8 mouse cellular contexts compared by ENCODE assay signal in genomic region chr2:103566423-103566712, GRCm38 (mm10). TPM values are rescaled to one million over a fixed set of nuclear protein-coding genes. Genes with fewer than 3 reads are reported as not detected.
DNase-seq lines count a peak whose midpoint lies in the region; ATAC-seq and TF ChIP-seq lines count a peak whose summit lies in the region.

No protein-coding gene starts in this region.

- CTCF ChIA-PET in Patski (lab: Charles Lee): interaction anchor here (0.9 to 6.5 kb wide), 8 partner anchors 23 to 179 kb away, joined by 3 to 75 read pairs (median 4); no protein-coding TSS in a partner anchor

- H3K4me2 ChIP-seq in heart, embryonic 15.5 days: peak overlapping the region; percentile 93

- no peaks in the 10 kb centered on the region for H3K36me3 ChIP-seq in heart, embryonic 15.5 days
- H3K36me3 ChIP-seq in hindbrain, embryonic 10.5 days: no peaks in the 10 kb centered on the region

- no peaks in the 10 kb centered on the region for H3K9me3 ChIP-seq in heart, embryonic 15.5 days (replicated peaks)
- H3K9me3 ChIP-seq in hindbrain, embryonic 10.5 days: no peaks in the 10 kb centered on the region

- peaks cover 7% of the 10 kb centered on the region for H3K27me3 ChIP-seq in heart, embryonic 15.5 days
- H3K27me3 ChIP-seq in Patski: peaks cover 9% of the 10 kb centered on the region
- H3K27me3 ChIP-seq in hindbrain, embryonic 10.5 days (ENCODE audit: insufficient read depth, poor library complexity, severe bottlenecking): peaks cover 60% of the 10 kb centered on the region

- POLR2A ChIA-PET in Patski (lab: Charles Lee): interaction anchor here (1.0 to 1.5 kb wide), 4 partner anchors 10 to 173 kb away, joined by 3 to 4 read pairs (median 4); no protein-coding TSS in a partner anchor

- no peak for TF ChIP-seq CTCF in Patski (IDR thresholded peaks at IDR 0.05)

- in situ Hi-C loops in Patski (cut with MboI; ENCODE audit: low pct_unique_long_range_greater_than_20kb): loop anchor here (5.0 to 10.0 kb wide), 5 partner anchors 96 to 418 kb away; no protein-coding TSS in a partner anchor

- H3K27ac ChIP-seq in heart, embryonic 15.5 days: peak overlapping the region; percentile 94
- peak overlapping the region; percentile 87 for H3K27ac ChIP-seq in hindbrain, embryonic 10.5 days

- H3K4me1 ChIP-seq in heart, embryonic 15.5 days (replicated peaks): peaks cover 26% of the 10 kb centered on the region
- peaks cover 57% of the 10 kb centered on the region for H3K4me1 ChIP-seq in hindbrain, embryonic 10.5 days (replicated peaks)

- ATAC-seq in heart, embryonic 15.5 days (replicated peaks; ENCODE audit: insufficient number of reproducible peaks, insufficient read depth, low FRiP score, low read depth): peak; percentile 51
- ATAC-seq in Patski: peak; percentile 63
- peak; percentile 27 for ATAC-seq in megakaryocyte progenitor cell, adult 5-6 weeks (replicated peaks; ENCODE audit: poor library complexity)
- ATAC-seq in granulocyte monocyte progenitor cell, adult 5-6 weeks (replicated peaks; ENCODE audit: poor library complexity, severe bottlenecking): no peak

- WGBS in heart, embryonic 15.5 days: under 1% methylated on average over 40 of the region's 40 CpGs
- WGBS in hindbrain, embryonic 10.5 days: under 1% methylated on average over 40 of the region's 40 CpGs

- H3K9ac ChIP-seq in heart, embryonic 15.5 days: peak overlapping the region; percentile 93

- DNase-seq in heart, adult 8-10 months (ENCODE audit: low spot score): no peak
- DNase-seq in Patski (ENCODE audit: low read depth, low spot score): no peak
- DNase-seq in hindbrain, embryonic 10.5 days (ENCODE audit: low spot score): no peak
- no peak for DNase-seq in spleen, postnatal 36 days (ENCODE audit: low spot score in 2 of 2)
- DNase-seq in kidney, postnatal 25 days: no peak

- H3K4me3 ChIP-seq in heart, embryonic 15.5 days: peak overlapping the region; percentile 81
- H3K4me3 ChIP-seq in hindbrain, embryonic 10.5 days: peak overlapping the region; percentile 77

RNA-seq across cellular contexts. Expression of gene Abtb2, which starts 0.3 kb away (rescaled TPM):
- 20.2 and 21.4 TPM in 2 replicates for polyA plus RNA-seq in heart, embryonic 15.5 days (2015; fragmentation: Nextera tagmentation; extraction: Ambion mirVana)
- 10 to 100 TPM; 22.9 to 27.5 (median 24.8) TPM for total RNA-seq in heart, adult 8-10 months (2022)
- polyA plus RNA-seq in Patski (2021): 6.0 TPM
- polyA plus RNA-seq in hindbrain, embryonic 10.5 days (2016; fragmentation: Nextera tagmentation; extraction: Ambion mirVana): 13.3 and 21.3 TPM in 2 replicates
- 0.10 and 0.44 TPM in 2 replicates for total RNA-seq in megakaryocyte progenitor cell, adult 5-6 weeks (2015)
- 0.24 and 0.54 TPM in 2 replicates for total RNA-seq in megakaryocyte progenitor cell, adult 5-6 weeks (2017)
- total RNA-seq in granulocyte monocyte progenitor cell, adult 5-6 weeks (2014; fragmentation: Nextera tagmentation): 0.32 TPM in 1 of 2 replicates, not detected in the other
- 0.30 and 0.41 TPM in 2 replicates for total RNA-seq in granulocyte monocyte progenitor cell, adult 5-6 weeks (2017)

Comparison
In these comparisons a context has a peak if more than half of its experiments do, and no peak if none do; other contexts are left out.
1. RNA of gene Abtb2, which starts 0.3 kb away (total RNA-seq): 22.9 to 27.5 TPM in heart, adult 8-10 months; 0.10 to 0.54 TPM in megakaryocyte progenitor cell, adult 5-6 weeks and 0.30 to 0.41 TPM in granulocyte monocyte progenitor cell, adult 5-6 weeks; every median in the first group is over 10 times any median in the second.